Mouse (Mus musculus): Measurements from ENCODE around the gene Pcyt2. TPM values are rescaled to one million over a fixed set of nuclear protein-coding genes. Genes with fewer than 3 reads are reported as not detected.
A peak's percentile ranks its signal among the peaks of the same experiment; 100 is the strongest.

Gene Pcyt2
- polyA plus RNA-seq, 1 experiment from 2014 or later: 217 TPM

DNA sequence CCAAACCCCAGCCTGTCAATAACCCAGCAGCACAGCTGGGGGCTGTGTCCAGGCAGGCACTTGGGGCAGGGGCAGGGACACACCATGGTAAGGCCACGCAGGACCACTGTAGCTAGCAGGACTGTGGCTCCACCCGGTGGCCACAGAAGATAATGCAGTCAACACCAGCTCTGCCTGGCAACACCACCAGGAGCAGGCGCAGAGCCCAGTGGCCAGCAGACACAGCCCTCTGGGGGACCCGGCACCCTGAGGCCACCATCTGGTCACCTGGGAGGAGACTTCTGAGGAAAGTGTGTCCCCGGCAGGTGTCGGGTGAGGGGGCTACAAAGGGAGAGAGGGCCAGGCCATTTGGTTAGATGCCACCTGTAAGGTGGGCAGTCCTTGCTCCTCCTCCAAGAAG is 5.0 kb downstream of the Pcyt2 start:
- no peaks in the 10 kb centered on the region for H3K9me3 ChIP-seq (ENCODE audit: low read length)
- peaks cover 38% of the 10 kb centered on the region for H3K36me3 ChIP-seq (replicated peaks; ENCODE audit: insufficient read depth, low read length)
- TF ChIP-seq CTCF (IDR thresholded peaks at IDR 0.05; ENCODE audit: low read depth) (peak; percentile 96), EP300 (IDR thresholded peaks at IDR 0.05; ENCODE audit: low read depth) (no peak)
- H3K27me3 ChIP-seq (ENCODE audit: insufficient read depth, low read length): no peaks in the 10 kb centered on the region
- no peak overlapping the region for H3K4me2 ChIP-seq (ENCODE audit: low read depth, low read length)
- H3K4me3 ChIP-seq (ENCODE audit: low read depth, low read length): no peak overlapping the region
- H3K27ac ChIP-seq (ENCODE audit: low read depth): no peak overlapping the region
- peaks cover 28% of the 10 kb centered on the region for H3K4me1 ChIP-seq (ENCODE audit: insufficient read depth)
- ATAC-seq (peak; percentile 16; the same call in 1 of the 2 replicates), DNase-seq (peak; percentile 87)
- WGBS (ENCODE audit: insufficient replicate concordance): 43% methylated on average over 6 of the region's 6 CpGs
- no peak overlapping the region for H3K9ac ChIP-seq (replicated peaks)

- TF ChIP-seq EP300 (IDR thresholded peaks at IDR 0.05; ENCODE audit: low read depth): no peak
- TF ChIP-seq CTCF (IDR thresholded peaks at IDR 0.05; ENCODE audit: low read depth): no peak
- peaks cover 40% of the 10 kb centered on the region for H3K36me3 ChIP-seq (replicated peaks; ENCODE audit: insufficient read depth, low read length)
- no peak overlapping the region for H3K4me3 ChIP-seq (ENCODE audit: low read depth, low read length)
- H3K9me3 ChIP-seq (ENCODE audit: low read length): no peaks in the 10 kb centered on the region
- 84% methylated on average over 9 of the region's 9 CpGs for WGBS (ENCODE audit: insufficient replicate concordance)
- DNase-seq (no peak), ATAC-seq (no peak)
- H3K4me1 ChIP-seq (ENCODE audit: insufficient read depth): peaks cover 10% of the 10 kb centered on the region
- no peak overlapping the region for H3K4me2 ChIP-seq (ENCODE audit: low read depth, low read length)
- H3K27ac ChIP-seq (ENCODE audit: low read depth): no peak overlapping the region
- H3K9ac ChIP-seq (replicated peaks): no peak overlapping the region
- no peaks in the 10 kb centered on the region for H3K27me3 ChIP-seq (ENCODE audit: insufficient read depth, low read length)
Observed at GRCm38 (mm10) chr11:120610477-120611046, 7.2 kb downstream of the Pcyt2 start.

DNA sequence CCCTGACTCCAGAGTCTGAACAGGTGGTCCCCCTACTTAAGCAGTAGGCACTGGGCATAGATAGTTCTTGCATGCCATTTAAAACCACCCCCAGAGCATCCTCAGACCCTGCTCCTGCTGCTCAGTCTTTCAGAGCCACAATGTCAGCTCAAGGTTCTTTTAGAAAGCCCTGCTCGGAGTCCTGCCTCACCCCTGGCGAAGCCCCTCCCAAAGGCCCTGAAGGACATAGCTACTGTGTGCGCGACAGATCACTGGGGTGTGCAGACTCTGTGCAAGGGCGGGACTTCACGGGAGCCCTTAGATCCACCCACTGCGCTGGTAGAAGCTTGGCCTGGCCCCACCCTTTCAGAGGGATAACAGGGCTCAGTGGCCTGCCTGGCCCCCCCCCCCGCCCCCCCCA is 8.5 kb downstream of the Pcyt2 start:
- Histone ChIP-seq H3K36me3 (replicated peaks; ENCODE audit: insufficient read depth, low read length) (peaks cover 46% of the 10 kb centered on the region), H3K9ac (replicated peaks) (peak overlapping the region; percentile 49; the same call in 1 of the 2 replicates), H3K4me3 (ENCODE audit: low read depth, low read length) (no peak overlapping the region), H3K9me3 (ENCODE audit: low read length) (no peaks in the 10 kb centered on the region), H3K4me1 (ENCODE audit: insufficient read depth) (peaks cover 10% of the 10 kb centered on the region), H3K27me3 (ENCODE audit: insufficient read depth, low read length) (no peaks in the 10 kb centered on the region), H3K27ac (ENCODE audit: low read depth) (peak overlapping the region; percentile 44; the same call in 1 of the 2 replicates), H3K4me2 (ENCODE audit: low read depth, low read length) (peak overlapping the region; percentile 64)
- TF ChIP-seq EP300 (IDR thresholded peaks at IDR 0.05; ENCODE audit: low read depth) (no peak), CTCF (IDR thresholded peaks at IDR 0.05; ENCODE audit: low read depth) (no peak)
- WGBS (ENCODE audit: insufficient replicate concordance): 39% methylated on average over 7 of the region's 8 CpGs
- DNase-seq (no peak), ATAC-seq (peak; percentile 48)

GRCm38 (mm10) chr11:120608241-120609034 is 9.3 kb downstream of the Pcyt2 start, which contains the start of gene Npb:
Npb (plus strand) TSS chr11:120608477.
- H3K27me3 ChIP-seq (ENCODE audit: insufficient read depth, low read length): no peaks in the 10 kb centered on the region
- no peaks in the 10 kb centered on the region for H3K9me3 ChIP-seq (ENCODE audit: low read length)
- peak within 1 kb of the TSS; percentile 64 for H3K4me2 ChIP-seq (ENCODE audit: low read depth, low read length)
- ATAC-seq (peak; percentile 44), DNase-seq (no peak)
- H3K4me1 ChIP-seq (ENCODE audit: insufficient read depth): peaks cover 10% of the 10 kb centered on the region
- WGBS (ENCODE audit: insufficient replicate concordance): 17% methylated on average over 45 of the region's 45 CpGs
- H3K4me3 ChIP-seq (ENCODE audit: low read depth, low read length): peak within 1 kb of the TSS; percentile 21; the same call in 1 of the 2 replicates
- H3K9ac ChIP-seq (replicated peaks): peak within 1 kb of the TSS; percentile 49
- TF ChIP-seq EP300 (IDR thresholded peaks at IDR 0.05; ENCODE audit: low read depth) (no peak), CTCF (IDR thresholded peaks at IDR 0.05; ENCODE audit: low read depth) (no peak)
- H3K36me3 ChIP-seq (replicated peaks; ENCODE audit: insufficient read depth, low read length): peaks cover 45% of the 10 kb centered on the region
- peak within 1 kb of the TSS; percentile 68 for H3K27ac ChIP-seq (ENCODE audit: low read depth)

GRCm38 (mm10) chr11:120606764-120607163 is 11.0 kb downstream of the Pcyt2 start:
- no peak for TF ChIP-seq EP300 (IDR thresholded peaks at IDR 0.05; ENCODE audit: low read depth)
- TF ChIP-seq CTCF (IDR thresholded peaks at IDR 0.05; ENCODE audit: low read depth): no peak
- H3K4me3 ChIP-seq (ENCODE audit: low read depth, low read length): no peak overlapping the region
- WGBS (ENCODE audit: insufficient replicate concordance): 82% methylated on average over 4 of the region's 4 CpGs
- DNase-seq: no peak
- no peaks in the 10 kb centered on the region for H3K27me3 ChIP-seq (ENCODE audit: insufficient read depth, low read length)
- H3K9me3 ChIP-seq (ENCODE audit: low read length): no peaks in the 10 kb centered on the region
- peaks cover 40% of the 10 kb centered on the region for H3K36me3 ChIP-seq (replicated peaks; ENCODE audit: insufficient read depth, low read length)
- no peak overlapping the region for H3K9ac ChIP-seq (replicated peaks)
- H3K4me2 ChIP-seq (ENCODE audit: low read depth, low read length): no peak overlapping the region
- H3K4me1 ChIP-seq (ENCODE audit: insufficient read depth): peaks cover 10% of the 10 kb centered on the region
- no peak overlapping the region for H3K27ac ChIP-seq (ENCODE audit: low read depth)
- ATAC-seq: no peak

- no peak for TF ChIP-seq EP300 (IDR thresholded peaks at IDR 0.05; ENCODE audit: low read depth)
- no peak for TF ChIP-seq CTCF (IDR thresholded peaks at IDR 0.05; ENCODE audit: low read depth)
- peaks cover 10% of the 10 kb centered on the region for H3K4me1 ChIP-seq (ENCODE audit: insufficient read depth)
Observed at GRCm38 (mm10) chr11:120605667-120606066, 12.1 kb downstream of the Pcyt2 start.

More at GRCm38 (mm10) chr11:120605667-120606066, 12.1 kb downstream of the Pcyt2 start:
- Histone ChIP-seq H3K9me3 (ENCODE audit: low read length) (no peaks in the 10 kb centered on the region), H3K27me3 (ENCODE audit: insufficient read depth, low read length) (no peaks in the 10 kb centered on the region), H3K9ac (replicated peaks) (no peak overlapping the region), H3K27ac (ENCODE audit: low read depth) (no peak overlapping the region), H3K4me2 (ENCODE audit: low read depth, low read length) (no peak overlapping the region), H3K4me3 (ENCODE audit: low read depth, low read length) (no peak overlapping the region), H3K36me3 (replicated peaks; ENCODE audit: insufficient read depth, low read length) (peaks cover 35% of the 10 kb centered on the region)
- 83% methylated on average over 7 of the region's 7 CpGs for WGBS (ENCODE audit: insufficient replicate concordance)
- DNase-seq: no peak
- ATAC-seq: no peak
